Mouse (Mus musculus) kidney, embryonic 14.5 days (tissue): Measurements from ENCODE around the gene Oprm1. TPM values are rescaled to one million over a fixed set of nuclear protein-coding genes. Genes with fewer than 3 reads are reported as not detected.

Source experiments
- ATAC-seq: fragments of 200-750 bp; cut with Nextera tagmentation; 2 replicates; pipeline ENCODE4 v1.8.0; 2017; ENCODE audit warnings: moderate number of reproducible peaks, mild to moderate bottlenecking, moderate TSS enrichment, moderate library complexity; ENCODE audit not compliant: low FRiP score, low TSS enrichment
- H3K27ac ChIP-seq: fragments of 300-500 bp; sonication (generic); 2 replicates; pipeline ENCODE4 v1.5.1; 2014; ENCODE audit warnings: low read depth, mild to moderate bottlenecking, low read length, moderate library complexity, mixed read lengths
- H3K27me3 ChIP-seq: fragments of 300-500 bp; sonication (generic); 2 replicates; pipeline ENCODE4 v1.6.1; 2014; ENCODE audit warnings: mild to moderate bottlenecking, low read length; ENCODE audit not compliant: control insufficient read depth, insufficient read depth
- H3K36me3 ChIP-seq: fragments of 300-500 bp; sonication (generic); 2 replicates; pipeline ENCODE4 v1.6.1; 2014; ENCODE audit warnings: low read length, mixed read lengths; ENCODE audit not compliant: control insufficient read depth, insufficient read depth
- H3K4me1 ChIP-seq: fragments of 300-500 bp; sonication (generic); 2 replicates; pipeline ENCODE4 v1.6.1; 2014; ENCODE audit warnings: low read length, mixed read lengths; ENCODE audit not compliant: control insufficient read depth, insufficient read depth
- H3K4me2 ChIP-seq: fragments of 300-500 bp; sonication (generic); replicated peaks from 2 replicates; pipeline ENCODE4 v1.6.1; 2014; ENCODE audit warnings: low read depth, mild to moderate bottlenecking, low read length
- H3K4me3 ChIP-seq: fragments of 300-500 bp; sonication (generic); 2 replicates; pipeline ENCODE4 v1.5.1; 2014; ENCODE audit warnings: mild to moderate bottlenecking, low read length
- H3K9ac ChIP-seq: fragments of 300-500 bp; sonication (generic); 2 replicates; pipeline ENCODE4 v1.6.1; 2014; ENCODE audit warnings: low read depth, mild to moderate bottlenecking, low read length, moderate library complexity
- H3K9me3 ChIP-seq: fragments of 300-500 bp; sonication (generic); 2 replicates; pipeline ENCODE4 v1.6.1; 2016; ENCODE audit warnings: low read length; ENCODE audit not compliant: control insufficient read depth
- WGBS: fragments of 180-500 bp; shearing (Covaris S2); extraction: QIAGEN DNeasy Blood & Tissue Kit; methylation state at CpG from one replicate; pipeline ENCODE4 v1.1.7; 2014; 5-methylcytosine and 5-hydroxymethylcytosine counted together
- polyA plus RNA-seq: library from polyadenylated mRNA; unstranded; fragments of >200 nt; fragmentation: Nextera tagmentation; extraction: Ambion mirVana; gene quantifications from 2 replicates; pipeline ENCODE4 v1.2.1, GENCODE M21; 2014

The Oprm1 gene
- polyA plus RNA-seq: 0.09 and 0.14 TPM in 2 replicates

- H3K27ac ChIP-seq: no peak within 1 kb of the TSS
- H3K9me3 ChIP-seq: no peaks in the 10 kb centered on the region
- no peak for ATAC-seq
- H3K4me2 ChIP-seq: no peak within 1 kb of the TSS
- no peak within 1 kb of the TSS for H3K4me3 ChIP-seq
- H3K36me3 ChIP-seq: no peaks in the 10 kb centered on the region
- H3K4me1 ChIP-seq: no peaks in the 10 kb centered on the region
- 89% methylated on average over 3 of the region's 3 CpGs for WGBS
- H3K9ac ChIP-seq: no peak within 1 kb of the TSS
- H3K27me3 ChIP-seq: no peaks in the 10 kb centered on the region
These were observed at the start of gene Oprm1 for GRCm38 (mm10) chr10:6758206-6758605. TSS of gene Oprm1 (plus strand) at chr10:6758506.

DNA sequence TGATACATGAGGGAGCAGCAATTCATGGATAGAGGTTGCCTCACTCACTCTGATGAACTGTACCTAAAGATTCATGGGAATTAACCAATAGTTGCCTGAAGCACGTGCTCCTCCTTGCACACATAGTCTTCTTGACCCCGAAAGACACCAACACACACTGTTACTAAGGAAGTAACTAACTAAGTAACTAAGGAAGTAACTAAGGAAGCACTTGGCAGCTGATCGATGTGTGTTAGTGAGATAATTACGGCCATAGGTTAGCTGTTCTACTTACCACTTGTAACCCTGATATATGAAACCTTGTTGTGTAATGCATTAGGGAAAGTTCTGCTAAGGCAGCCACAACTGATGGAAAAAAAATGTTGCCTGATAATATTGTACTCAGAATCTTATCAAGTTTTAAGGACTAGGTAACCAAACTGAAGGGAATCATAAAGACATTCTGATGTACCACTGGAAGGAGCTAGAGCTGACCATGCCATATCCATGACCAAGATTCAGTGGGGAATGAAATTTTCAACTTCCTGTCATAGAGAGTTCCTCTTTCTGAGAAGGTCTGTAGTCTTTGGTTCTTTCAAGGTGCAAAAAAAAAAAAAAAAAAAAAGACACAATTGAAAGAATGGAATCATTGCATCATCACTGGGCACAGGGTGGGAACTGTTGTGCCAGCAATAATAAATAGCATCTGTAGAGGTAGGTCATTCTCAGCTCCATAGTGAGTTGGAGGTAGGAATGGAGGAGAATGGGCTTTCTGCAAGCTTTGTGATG lies 40.9 kb upstream of the Oprm1 start:
- H3K9me3 ChIP-seq: no peaks in the 10 kb centered on the region
- no peak for ATAC-seq
- no peak overlapping the region for H3K4me2 ChIP-seq
- 73% methylated on average over 4 of the region's 4 CpGs for WGBS
- no peaks in the 10 kb centered on the region for H3K27me3 ChIP-seq
- H3K4me1 ChIP-seq: no peaks in the 10 kb centered on the region
- no peak overlapping the region for H3K9ac ChIP-seq
- no peak overlapping the region for H3K4me3 ChIP-seq
- no peaks in the 10 kb centered on the region for H3K36me3 ChIP-seq
- H3K27ac ChIP-seq: no peak overlapping the region

DNA sequence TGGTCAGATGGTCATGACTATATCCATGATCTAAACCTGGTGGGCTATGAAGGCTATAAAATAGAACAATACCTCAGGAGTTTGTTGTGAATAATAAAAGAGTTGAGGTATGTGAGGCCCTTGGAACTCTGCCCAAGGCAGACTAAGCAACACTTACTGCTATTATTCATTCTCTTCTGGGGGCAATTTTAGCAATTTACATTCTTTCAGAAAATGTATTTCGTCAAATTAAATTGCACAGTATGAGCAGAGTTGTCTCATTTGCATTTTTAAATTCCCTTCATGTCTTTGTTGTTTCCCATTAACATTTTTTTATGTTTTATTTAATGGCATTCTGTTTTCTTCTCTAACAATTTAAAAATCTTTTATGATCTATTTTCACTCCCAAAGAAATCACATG lies 34.5 kb upstream of the Oprm1 start:
- no peak overlapping the region for H3K9ac ChIP-seq
- H3K27me3 ChIP-seq: no peaks in the 10 kb centered on the region
- no peak overlapping the region for H3K27ac ChIP-seq
- H3K36me3 ChIP-seq: no peaks in the 10 kb centered on the region
- H3K9me3 ChIP-seq: no peaks in the 10 kb centered on the region
- WGBS: 60% methylated on average over 1 of the region's 1 CpGs
- no peak overlapping the region for H3K4me3 ChIP-seq
- ATAC-seq: no peak
- no peak overlapping the region for H3K4me2 ChIP-seq
- H3K4me1 ChIP-seq: no peaks in the 10 kb centered on the region

DNA sequence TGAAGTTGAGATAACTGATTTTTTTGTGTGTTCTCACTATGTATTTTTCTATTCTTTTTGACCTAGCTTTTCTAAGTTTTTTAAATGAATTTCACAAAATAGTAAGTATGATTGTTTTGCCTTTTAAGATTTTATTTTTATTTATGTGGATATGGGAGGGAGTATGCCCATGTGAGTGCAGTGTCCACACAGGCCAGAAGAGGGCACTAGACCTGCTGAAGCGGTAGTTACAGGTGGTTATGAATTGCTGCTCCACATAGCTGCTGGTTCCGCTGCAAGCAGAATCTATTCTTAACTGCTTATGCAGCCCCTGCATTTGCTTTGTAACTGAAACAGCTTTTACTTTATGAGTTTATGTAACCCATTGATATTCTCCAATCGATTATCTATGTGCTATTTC lies 29.8 kb upstream of the Oprm1 start:
- no peaks in the 10 kb centered on the region for H3K9me3 ChIP-seq
- no peaks in the 10 kb centered on the region for H3K27me3 ChIP-seq
- no peak overlapping the region for H3K27ac ChIP-seq
- H3K4me3 ChIP-seq: no peak overlapping the region
- no peaks in the 10 kb centered on the region for H3K4me1 ChIP-seq
- H3K36me3 ChIP-seq: no peaks in the 10 kb centered on the region
- H3K9ac ChIP-seq: no peak overlapping the region
- WGBS: 93% methylated on average over 3 of the region's 3 CpGs
- no peak for ATAC-seq
- no peak overlapping the region for H3K4me2 ChIP-seq

GRCm38 (mm10) chr10:6753375-6753774 lies 4.9 kb upstream of the Oprm1 start:
- H3K4me1 ChIP-seq: no peaks in the 10 kb centered on the region
- H3K36me3 ChIP-seq: no peaks in the 10 kb centered on the region
- no peak overlapping the region for H3K9ac ChIP-seq
- H3K27ac ChIP-seq: no peak overlapping the region
- no peak overlapping the region for H3K4me3 ChIP-seq
- 88% methylated on average over 5 of the region's 5 CpGs for WGBS
- H3K4me2 ChIP-seq: no peak overlapping the region
- no peaks in the 10 kb centered on the region for H3K9me3 ChIP-seq
- no peaks in the 10 kb centered on the region for H3K27me3 ChIP-seq
- ATAC-seq: no peak

GRCm38 (mm10) chr10:6761287-6761811 lies 3.0 kb downstream of the Oprm1 start, which contains the start of gene Gm10945:
TSS of gene Gm10945 (minus strand) at chr10:6761761.
- no peaks in the 10 kb centered on the region for H3K9me3 ChIP-seq
- H3K27ac ChIP-seq: no peak within 1 kb of the TSS
- no peak for ATAC-seq
- H3K4me2 ChIP-seq: no peak within 1 kb of the TSS
- H3K27me3 ChIP-seq: no peaks in the 10 kb centered on the region
- H3K9ac ChIP-seq: no peak within 1 kb of the TSS
- no peak within 1 kb of the TSS for H3K4me3 ChIP-seq
- H3K4me1 ChIP-seq: no peaks in the 10 kb centered on the region
- H3K36me3 ChIP-seq: no peaks in the 10 kb centered on the region
- 91% methylated on average over 2 of the region's 2 CpGs for WGBS

GRCm38 (mm10) chr10:6788517-6789237 lies 30.4 kb downstream of the Oprm1 start:
- H3K4me2 ChIP-seq: no peak overlapping the region
- no peaks in the 10 kb centered on the region for H3K36me3 ChIP-seq
- no peak overlapping the region for H3K4me3 ChIP-seq
- no peaks in the 10 kb centered on the region for H3K27me3 ChIP-seq
- WGBS: 4% methylated on average over 25 of the region's 25 CpGs
- ATAC-seq: peak; percentile 90; the same call in 1 of the 2 replicates
- no peaks in the 10 kb centered on the region for H3K4me1 ChIP-seq
- no peak overlapping the region for H3K27ac ChIP-seq
- H3K9ac ChIP-seq: no peak overlapping the region
- no peaks in the 10 kb centered on the region for H3K9me3 ChIP-seq

- no peaks in the 10 kb centered on the region for H3K36me3 ChIP-seq
- no peak overlapping the region for H3K9ac ChIP-seq
- H3K27ac ChIP-seq: no peak overlapping the region
- H3K4me2 ChIP-seq: no peak overlapping the region
- no peaks in the 10 kb centered on the region for H3K27me3 ChIP-seq
- H3K4me3 ChIP-seq: no peak overlapping the region
- no peak for ATAC-seq
- H3K4me1 ChIP-seq: no peaks in the 10 kb centered on the region
- H3K9me3 ChIP-seq: no peaks in the 10 kb centered on the region
These were observed 31.9 kb downstream of the Oprm1 start for GRCm38 (mm10) chr10:6790226-6790625.

DNA sequence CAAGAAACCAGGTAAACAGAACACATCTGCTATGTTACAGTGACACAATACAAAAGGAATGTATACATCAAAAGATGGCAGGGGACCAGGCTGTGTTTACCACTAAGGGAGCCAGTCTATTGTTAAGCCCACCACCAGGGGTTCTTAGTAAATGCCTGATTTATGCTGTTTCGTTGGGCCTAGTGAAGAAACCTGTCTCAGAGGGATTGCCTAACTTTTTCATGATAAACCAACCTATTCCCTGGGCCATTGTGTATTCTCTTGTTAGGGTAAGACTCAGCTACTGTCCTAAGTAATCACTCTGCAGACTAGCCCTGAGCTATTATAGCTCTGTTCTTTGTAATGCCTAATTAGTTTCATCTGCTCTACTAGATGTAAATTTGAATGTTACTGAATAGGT lies 62.3 kb downstream of the Oprm1 start:
- WGBS: 36% methylated on average over 1 of the region's 1 CpGs
- ATAC-seq: no peak
- no peaks in the 10 kb centered on the region for H3K27me3 ChIP-seq

More for the DNA sequence above, 62.3 kb downstream of the Oprm1 start:
- H3K4me3 ChIP-seq: no peak overlapping the region
- no peaks in the 10 kb centered on the region for H3K4me1 ChIP-seq
- no peak overlapping the region for H3K9ac ChIP-seq
- no peak overlapping the region for H3K4me2 ChIP-seq
- H3K9me3 ChIP-seq: no peaks in the 10 kb centered on the region
- H3K36me3 ChIP-seq: no peaks in the 10 kb centered on the region
- no peak overlapping the region for H3K27ac ChIP-seq
